Mouse (Mus musculus): Measurements from ENCODE around the gene Mark1.
A peak's percentile ranks its signal among the peaks of the same experiment; 100 is the strongest.

Gene Mark1

DNA sequence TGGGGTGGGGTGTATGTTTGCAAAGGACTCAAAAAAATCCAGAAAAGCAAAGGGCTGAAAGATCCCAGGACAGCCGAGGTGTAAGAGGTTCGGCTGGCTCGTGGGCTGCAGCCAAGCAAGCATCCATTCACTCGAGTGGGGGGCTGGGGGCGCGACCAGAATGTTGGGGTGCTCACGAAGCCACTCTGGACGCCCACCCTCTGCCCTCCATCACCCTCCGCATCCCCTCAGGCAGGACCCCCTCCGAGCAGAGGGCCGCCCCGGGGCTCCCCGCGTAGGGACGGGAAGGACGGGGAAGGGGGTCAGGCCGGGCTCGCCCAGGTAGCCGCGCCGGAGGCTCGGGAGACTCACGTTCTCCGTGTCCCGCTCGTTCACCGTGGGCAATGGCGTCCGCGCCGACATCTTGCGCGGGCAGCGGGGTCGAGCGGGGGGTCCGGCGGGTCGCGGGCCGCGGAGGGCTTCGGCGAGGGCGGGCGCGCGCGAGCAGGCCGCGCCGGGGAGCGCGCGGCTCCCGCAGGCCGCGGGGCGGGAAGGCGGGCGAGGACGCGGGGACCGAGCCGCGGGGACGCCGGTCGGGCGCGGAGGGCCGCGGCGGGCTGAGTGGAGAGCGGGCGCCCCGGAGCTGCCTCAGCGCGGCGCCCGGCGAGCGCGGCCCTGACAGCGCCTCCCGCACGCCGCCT is at the start of gene Mark1:
TSS of gene Mark1 (minus strand) at position 500 of the 680 bp plus-strand sequence.
- DNase-seq (ENCODE audit: low spot score), result no peak

DNA sequence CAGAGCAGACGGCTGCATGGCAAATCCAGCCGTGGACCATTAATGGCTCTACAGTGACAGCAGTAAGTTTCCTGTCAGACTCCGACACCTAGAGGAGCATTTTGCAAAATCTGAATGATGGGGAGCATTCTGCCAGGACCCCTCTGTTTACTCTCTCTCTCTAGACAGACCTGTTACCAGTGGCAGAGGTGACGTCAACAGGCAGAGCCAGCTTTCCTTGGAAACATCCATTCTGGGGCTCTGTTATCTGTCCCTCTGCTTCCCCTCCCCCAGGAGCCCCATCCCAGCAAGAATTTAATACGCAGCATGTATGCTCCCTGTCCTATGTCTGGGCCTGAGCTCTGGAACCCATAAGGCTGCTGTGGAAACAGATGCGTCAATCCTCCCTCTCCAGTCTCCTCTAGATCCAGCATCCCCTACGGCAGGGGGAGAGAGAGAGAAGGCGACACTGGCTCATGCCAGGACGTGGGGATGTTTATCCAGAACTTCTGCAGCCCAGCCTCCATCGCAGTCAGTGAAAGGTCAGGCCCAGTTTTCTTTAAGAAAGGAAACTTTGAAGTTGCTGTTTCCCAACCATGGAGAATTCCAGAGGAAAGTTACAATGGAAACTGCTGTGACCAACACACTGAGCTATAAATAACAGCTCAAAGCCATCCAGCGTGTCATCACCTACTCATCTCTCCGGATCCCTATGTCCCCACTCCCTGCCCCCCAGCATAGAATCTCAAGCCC is 48.3 kb upstream of the Mark1 start:
- peak; percentile 11 for DNase-seq (ENCODE audit: low spot score)

DNA sequence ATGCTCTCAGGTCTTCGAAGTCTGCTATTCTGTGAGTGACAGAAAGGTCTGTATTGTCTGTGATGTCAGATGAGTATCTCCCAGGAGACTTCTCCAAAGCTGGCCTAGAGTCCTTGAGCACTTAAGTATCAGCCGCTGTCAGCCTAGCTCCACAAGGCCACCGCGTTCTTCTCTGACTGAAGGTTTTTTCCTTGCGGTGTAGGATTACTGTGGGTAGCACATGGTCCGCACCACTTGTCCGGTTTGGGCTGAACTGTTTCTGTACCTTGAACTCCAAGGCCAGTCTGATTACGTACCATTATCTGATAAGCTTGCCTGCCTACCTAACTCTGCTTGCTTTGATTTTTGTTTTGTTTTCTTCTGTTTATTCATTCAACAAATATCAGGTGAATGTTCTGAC is 47.1 kb upstream of the Mark1 start:
- DNase-seq (ENCODE audit: low spot score), result no peak

DNA sequence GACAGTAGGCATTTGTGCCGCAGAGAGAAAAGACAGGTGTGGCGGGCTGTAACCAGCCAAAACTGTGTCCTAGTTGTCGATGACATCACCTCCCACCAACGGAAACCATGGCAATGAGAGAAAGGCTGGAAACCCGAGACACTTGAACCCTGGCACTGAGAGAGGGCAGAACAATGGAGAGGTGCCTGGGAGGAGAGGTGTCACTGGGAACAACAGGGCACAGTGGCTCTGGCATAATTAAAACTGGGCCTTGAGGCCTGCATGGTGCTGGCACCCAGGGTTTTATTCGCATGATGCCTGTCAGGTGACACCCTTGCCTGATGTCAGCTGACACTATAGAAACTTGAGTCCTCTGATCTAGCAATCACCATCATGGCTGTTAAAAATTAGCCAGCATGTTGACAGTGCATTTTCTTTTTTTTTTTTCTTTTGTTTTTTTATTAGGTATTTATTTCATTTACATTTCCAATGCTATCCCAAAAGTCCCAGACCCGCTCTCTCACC is 38.9 kb upstream of the Mark1 start:
- no peak for DNase-seq (ENCODE audit: low spot score)

DNA sequence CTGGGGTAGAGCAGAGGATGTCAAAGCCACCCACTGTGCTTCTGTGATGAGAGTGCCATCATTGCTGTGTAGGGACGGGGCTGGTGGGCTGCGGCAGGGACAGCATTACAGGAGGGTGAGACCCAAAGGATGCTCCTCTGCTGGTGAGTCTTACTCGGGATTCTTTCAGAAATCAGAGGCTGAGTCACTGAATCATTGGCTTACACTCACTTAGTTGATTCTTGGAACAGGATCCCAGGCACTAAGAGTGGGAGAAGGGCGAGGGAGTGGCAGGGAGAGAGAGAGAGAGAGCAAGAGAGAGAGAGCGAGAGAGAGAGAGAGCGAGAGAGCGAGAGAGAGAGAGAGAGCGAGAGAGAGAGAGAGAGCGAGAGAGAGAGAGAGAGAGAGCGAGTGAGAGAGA is 31.2 kb upstream of the Mark1 start:
- no peak for DNase-seq (ENCODE audit: low spot score)

DNA sequence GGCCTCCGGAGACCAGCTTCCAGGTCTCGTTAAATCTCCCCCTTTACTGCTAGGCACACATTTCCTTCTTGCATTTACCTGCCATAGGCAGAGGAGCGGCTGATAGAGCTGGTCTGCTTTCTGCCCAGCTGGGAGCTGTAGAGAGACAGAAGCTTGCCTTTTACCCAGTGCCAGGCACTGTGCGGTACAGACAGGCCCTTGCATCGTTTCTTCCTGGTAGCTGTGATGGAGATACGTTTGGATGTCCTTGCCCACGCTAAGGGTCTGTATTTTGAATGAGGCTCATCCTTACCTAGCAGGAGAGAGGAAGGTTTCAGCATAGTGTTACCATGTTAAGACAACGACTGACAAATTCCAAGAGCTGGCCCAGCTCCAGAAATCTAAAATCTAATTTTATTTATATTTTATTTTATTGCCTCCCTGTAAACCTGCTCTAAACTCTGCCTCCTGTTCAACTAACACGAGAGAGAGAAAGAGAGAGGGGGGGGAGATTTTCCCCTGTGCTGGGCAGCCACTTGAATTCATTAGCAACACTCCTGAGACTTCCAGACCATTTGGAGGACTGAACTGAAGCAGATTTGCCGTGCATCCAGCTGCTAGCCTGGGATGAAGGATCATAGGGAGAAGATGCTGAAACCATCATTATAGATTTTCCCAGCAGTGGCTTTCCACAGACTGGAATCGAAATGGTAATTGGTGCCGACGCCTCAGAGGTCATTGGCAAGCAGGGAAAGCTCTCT is 21.2 kb upstream of the Mark1 start:
- no peak for DNase-seq (ENCODE audit: low spot score)

DNA sequence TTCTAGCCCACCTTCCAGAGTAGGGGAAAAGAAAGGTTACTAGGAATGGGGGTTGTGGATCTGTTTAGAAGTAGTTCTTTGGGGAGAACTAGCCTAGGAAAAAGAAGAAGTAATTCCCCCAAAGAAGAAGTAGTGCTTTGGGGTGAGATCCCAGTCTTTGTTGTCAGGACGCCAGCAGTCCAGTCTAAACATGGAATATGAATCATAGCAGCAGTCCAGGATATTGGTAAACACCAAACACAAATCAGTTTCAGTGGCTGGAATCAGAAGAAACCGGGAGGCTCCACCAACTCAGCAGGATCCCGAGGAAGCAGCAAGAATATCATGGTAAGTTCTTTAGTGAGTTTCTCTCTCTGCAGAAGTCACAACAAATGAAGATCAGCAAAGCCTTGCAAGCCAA is 13.2 kb upstream of the Mark1 start:
- no peak for DNase-seq (ENCODE audit: low spot score)

DNA sequence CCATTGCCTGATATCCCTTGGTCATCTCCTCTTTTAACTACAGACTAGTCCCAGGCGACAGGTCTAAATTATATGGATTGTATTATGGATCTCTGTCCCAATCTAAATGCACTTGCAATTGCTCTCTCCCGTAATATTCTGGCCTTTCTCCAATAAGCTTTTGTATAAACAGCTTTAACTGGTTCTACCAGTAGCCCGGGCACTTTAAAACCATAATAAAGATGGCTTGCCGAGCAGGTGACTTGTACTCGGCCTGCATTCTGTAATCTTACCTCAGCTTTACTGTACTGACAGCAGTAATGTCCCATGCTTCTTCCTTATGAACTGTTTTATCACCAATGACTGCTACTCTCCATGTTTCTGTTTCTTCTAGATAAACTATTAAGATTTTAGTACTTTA is 7.7 kb upstream of the Mark1 start:
- DNase-seq (ENCODE audit: low spot score), result no peak

DNA sequence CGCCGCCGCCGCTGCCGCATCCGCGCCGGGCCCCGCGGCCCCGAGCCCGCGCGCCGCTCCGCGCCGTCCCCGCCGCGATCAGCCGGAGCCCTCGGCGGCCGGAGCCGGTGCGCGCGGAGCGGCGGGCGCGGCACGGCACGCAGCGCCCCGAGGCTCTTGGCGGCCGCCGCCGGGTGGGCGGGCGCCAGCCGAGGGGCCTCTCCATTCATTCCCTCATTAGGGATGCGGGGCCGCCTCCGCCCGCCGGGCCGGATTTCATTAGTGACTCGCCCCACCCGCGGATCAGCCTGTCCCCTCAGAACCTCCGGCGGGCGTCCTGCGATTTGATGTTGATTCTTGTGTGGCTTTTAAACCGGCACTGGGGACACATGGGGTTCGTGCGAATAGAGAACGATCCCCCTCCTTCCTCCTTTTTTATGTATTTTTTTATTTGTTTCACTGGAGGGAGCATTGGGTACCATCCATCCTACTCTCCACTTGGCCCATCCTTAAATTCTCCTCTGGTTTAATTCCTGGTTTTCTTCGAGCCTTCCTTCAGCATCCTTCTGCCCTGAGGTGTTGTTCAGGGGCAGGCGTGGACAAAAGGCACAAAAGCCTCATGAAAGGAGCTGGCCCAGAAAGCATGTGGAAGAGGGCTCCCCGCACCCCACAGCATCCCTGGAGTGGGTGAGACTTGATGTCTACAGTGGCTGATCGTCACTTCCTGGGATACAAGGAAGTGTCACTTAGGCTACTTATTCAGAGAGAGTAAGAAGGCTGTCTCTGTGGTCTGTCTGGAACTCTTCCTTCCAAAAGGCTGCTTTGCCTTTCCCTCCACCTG is 620 bp upstream of the Mark1 start:
- no peak for DNase-seq (ENCODE audit: low spot score)

DNA sequence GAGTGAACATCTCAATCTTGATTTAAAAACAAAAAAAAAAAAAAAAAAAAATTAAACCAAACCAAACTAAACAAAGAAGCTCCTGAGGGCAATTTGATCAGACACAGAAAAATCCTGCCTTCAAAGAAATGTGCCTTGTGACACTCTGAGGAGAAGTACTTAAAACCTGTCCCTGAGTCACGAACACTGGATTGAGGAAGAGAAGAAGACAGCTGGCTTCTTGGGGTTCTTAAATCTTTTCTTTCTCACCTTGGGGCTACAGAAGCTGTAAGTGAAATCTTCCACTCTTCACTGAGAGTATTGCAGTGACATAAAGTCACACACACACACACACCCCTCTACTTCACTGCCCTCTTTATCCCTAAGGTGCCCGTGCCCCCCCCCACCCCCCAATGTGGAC is 739 bp downstream of the Mark1 start:
- DNase-seq (ENCODE audit: low spot score), result no peak

DNA sequence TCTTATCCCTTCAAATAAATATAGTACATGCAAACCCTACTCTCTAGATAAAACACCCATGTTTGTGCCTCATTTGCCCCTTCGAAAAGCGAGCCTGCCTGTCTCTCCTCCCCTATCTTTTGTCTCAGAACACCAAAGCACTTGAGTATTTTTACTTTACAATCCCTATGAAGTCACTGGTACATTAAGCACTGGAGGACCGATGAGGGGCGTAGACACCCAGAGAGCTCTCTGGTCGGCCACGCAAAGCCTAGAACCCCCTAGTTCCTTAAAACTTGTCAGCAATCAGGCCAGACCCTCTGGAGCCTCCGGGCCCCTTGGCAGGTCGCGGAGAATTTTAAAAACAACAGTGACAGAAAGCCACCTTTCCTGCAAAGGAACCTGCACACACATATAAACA is 1.2 kb downstream of the Mark1 start:
- DNase-seq (ENCODE audit: low spot score), result no peak

DNA sequence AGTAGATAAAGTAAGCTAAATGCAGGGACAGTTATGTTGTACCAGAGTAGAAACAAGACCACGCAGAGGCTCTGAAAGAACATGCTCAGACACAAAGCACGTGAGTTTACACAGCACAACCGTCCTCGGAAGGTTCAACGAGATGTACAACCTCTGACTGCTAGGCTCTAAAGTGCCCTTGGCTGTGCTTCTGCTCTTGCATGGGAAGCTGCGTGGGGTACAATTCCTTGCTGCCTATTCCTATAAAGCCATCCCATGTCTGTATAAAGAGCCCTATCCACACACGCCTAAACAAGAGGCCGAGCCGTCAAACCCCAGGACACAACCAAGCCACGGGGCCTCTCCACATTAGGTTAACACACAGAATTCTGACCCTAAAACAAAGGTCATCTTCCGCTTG is 1.9 kb downstream of the Mark1 start:
- DNase-seq (ENCODE audit: low spot score), result no peak

DNA sequence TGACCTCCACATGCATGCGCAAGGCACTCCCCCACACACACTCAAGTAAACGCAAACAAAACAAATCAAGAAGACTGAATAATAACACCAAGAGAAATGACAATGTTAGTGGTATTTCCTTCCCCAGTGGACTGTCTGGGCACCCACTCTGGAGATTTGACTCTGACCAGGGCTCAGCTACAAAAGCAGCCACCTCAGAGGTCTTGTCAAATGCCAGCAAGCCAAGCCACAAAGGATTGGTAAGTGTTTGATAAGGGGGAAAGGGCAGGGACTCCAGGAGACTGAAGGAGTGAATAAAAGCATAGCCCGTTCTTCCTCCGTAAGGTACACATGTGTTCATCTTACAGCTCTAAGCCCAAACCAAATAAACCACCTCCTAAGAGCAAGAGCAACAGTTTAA is 4.0 kb downstream of the Mark1 start:
- DNase-seq (ENCODE audit: low spot score), result no peak

DNA sequence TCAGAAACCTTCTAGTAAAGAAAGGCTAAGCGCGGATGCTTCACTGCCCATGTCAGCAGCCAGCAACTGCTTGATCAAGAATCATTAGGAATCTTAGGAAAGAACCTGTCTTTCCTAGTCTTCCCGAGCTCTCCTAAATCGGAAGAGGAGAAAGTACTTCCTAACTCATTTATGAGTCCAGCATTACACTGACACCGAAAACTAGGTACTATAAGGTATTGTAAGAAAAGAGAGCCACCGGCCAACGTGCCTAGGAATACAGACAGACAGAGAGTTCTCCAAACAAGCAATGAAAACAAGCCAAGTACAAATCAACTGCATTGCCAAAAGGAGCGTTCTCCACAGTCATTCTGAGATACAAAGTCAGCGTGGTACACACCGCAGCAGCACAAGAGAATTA is 8.2 kb downstream of the Mark1 start:
- no peak for DNase-seq (ENCODE audit: low spot score)

DNA sequence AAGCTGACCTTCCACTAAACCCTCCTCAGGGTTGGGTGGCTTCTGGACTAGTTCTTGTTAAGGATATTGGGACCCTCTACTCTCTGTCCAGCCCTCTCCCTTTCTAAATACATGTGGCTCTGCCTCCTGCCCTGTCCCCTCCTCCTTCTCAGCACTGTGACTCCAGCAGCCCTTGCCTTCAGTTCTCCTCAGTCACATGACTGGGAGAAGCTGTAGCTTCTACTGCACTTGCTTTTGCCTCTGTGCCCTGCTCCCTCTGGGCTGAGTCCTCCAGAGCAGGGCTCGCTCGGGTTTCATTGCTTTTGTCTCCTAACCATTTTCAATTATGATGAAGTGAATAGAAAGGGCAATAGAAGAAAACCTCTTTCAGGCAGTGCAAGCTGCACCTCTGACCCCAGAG is 12.6 kb downstream of the Mark1 start:
- no peak for DNase-seq (ENCODE audit: low spot score)

DNA sequence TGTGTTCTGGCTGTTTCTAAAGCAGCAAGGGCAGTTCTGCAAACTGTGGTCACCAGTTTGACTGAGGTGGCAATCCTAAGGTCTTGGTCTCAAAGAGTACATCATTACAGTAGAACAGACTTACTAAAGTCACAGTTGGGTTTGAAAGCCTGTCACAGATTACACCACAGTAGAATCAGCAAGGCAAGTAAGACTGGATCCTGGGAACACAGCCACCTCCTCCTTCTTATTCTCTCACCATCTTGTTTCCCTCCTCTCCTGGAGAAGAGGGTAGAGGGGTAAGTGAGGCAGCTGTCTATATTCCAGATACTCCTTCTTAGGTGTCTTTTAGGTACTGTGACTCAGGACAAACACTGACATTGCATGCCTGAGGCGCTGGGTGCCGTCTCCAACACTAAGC is 14.6 kb downstream of the Mark1 start:
- DNase-seq (ENCODE audit: low spot score), result no peak

DNA sequence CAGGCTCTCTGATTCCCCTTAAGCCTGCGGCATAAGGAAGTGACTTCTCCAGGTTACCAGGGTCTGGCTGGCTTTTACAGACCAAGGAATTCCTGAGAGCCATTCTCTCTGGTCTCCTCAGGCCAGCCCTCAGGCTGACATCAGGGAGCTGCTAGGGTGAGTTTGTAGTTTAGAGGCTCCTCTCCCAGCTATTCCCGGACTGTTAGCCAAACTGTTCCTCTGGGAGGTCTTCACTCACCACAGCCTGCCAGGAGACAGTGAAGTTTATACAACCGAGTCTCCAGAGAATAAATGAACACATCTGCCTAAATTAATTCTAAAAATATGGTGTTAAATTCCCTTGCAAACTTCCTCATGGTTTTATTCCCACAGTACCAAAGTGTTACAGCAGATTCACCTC is 15.6 kb downstream of the Mark1 start:
- no peak for DNase-seq (ENCODE audit: low spot score)

DNA sequence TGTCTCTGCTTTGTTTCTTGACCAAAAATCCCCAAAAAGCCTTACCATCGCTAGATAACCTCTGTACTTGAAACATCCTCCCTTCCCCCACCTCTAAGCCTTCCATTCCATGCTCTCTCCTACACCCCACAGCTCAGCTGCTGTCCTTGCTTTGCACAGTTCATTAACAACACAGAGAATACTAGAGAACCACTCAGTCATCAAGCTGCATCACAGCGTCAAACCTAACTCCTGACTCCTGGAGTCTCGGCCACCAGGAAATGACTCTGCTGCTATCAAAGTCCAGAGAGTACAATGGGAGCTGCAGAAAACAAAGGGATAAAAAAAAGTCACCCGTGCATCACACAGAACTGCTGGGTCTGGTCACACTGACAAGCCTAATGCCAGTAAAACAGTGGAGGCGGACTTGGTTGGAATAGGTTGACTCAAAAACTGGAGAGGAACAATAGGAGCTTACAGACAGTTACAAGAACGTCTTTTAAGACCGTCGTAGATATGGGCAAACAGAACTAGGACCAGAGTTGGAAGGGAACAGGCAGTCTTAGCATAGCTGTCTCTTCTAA is 27.1 kb downstream of the Mark1 start:
- DNase-seq (ENCODE audit: low spot score), result no peak

DNA sequence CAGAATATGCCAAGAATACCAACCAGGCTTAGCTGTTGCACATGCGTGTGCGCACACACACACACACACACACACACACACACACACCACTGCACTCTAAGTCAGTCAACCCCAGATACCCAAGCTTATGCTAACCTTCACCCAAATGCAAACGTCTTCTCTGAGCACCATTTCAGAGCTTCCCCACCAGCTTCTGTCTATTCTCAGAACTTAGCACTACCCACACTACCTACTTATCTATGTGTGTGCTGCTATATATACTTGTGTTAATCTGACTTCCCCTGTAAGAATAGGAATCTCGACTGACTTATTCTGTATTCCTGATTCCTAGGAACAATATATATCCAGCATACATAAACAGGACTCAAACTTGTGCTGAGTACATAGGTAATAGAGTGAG is 30.0 kb downstream of the Mark1 start:
- no peak for DNase-seq (ENCODE audit: low spot score)

DNA sequence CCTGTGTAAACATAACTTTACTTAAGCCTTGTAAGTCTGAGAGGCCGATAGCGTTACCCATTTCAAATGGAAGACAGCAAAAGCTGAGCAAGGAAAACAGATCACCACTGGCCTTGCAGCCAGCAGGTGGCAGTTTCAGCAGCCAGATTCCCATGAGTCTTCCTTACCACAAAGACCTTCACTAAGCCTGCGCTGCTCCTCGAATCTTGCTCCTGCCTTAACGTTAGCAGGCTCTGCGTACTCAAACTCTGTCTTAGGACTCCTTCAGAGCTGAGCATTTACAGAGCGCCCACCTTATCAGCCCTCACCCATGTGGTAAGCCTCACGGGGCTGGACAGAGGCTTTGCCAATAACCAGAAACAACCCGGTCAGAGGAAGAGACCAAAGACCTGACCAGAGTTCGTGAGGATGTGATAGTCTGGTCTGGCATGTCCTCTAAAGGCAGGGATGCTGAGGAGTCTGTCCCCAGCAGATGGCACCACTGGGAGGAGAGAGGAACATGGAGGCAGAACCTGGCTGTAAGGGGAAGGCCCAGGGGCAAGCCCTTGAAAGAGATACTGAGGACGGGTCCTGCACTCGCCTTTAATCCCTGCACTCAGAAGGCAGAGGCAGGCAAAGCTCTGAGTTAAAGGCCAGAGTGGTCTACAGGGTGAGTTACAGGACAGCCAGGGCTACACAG is 33.5 kb downstream of the Mark1 start:
- peak; percentile 33 for DNase-seq (ENCODE audit: low spot score)

DNA sequence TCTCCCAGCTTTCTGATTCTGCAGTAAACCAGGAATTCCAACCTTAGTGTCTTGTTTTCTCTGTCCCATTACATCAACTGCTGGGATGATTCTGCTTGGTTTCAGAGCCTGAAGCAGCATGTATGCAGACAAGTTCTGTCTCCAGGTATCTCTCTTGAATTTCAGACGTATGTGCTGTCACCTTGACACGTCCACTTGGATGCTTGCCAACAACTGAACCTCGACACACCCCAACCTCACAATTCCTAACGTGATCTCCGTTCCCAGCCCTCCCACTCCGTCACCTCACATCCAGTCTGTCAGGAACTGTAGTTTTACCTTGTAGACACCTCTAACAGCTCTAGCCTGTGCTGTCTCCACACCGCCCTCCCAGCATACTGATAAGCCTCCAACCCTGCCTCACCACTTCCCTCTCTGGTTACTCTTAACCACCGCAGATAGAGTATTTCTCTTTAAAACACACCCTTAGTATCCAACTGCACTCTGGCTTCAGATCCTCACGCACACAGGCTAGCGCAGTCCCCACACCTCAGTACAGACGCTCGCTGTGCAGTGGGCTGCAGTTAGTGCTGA is 36.2 kb downstream of the Mark1 start:
- no peak for DNase-seq (ENCODE audit: low spot score)

Data from lung, postnatal 25 days (tissue).